Mouse (Mus musculus): Measurements from ENCODE around the gene Oog1. TPM values are rescaled to one million over a fixed set of nuclear protein-coding genes. Genes with fewer than 3 reads are reported as not detected.

The Oog1 gene
- polyA plus RNA-seq (2014; fragmentation: Illumina TruSeq; extraction: RNeasy Lipid Tissue Mini Kit (QIAGEN cat#74804); ENCODE audit: low read depth, low replicate concordance) = not detected

DNA sequence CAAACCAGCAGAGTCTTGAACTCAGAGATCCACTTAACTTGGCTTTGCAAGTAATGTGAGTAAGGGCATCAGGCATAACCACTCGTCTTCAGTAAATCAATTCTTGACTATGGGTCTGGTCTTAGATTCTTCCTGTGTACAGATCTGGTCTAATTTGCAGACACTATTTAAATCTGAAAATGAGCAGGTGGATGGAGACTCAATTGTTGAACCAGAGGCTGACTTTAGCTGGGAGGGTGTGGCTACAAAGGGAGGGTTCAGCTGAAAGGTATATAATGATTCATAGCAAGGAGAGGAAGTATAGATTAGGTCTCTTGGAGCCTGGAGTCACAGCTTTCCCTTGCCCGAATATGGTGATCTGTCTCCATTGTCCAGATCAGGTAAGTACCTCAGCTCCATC, at the start of gene Oog1:
TSS of gene Oog1 (plus strand) at position 301 of the 400 bp plus-strand sequence.

DNA sequence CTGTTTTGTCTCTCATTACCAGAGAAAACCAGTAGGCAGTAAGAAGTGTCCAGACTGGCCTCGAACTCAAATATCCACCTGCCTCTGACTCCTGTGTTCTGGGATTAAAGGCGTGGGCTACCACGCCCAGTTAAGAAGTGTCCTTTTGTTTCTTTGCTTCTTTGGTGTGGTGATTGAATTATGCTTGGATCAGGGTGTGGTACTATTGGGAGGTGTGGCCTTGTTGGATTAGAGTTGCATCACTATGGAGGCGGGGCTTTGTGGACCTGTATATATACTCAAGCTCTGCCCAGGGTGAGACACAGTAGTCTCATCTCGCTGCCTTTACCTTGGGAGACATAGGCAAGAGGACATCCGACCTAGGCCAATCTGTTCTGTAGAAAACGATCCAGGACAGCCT, 16.1 kb downstream of the Oog1 start, which contains the start of gene Gm4027:
TSS of gene Gm4027 (plus strand) at position 301 of the 400 bp plus-strand sequence.

DNA sequence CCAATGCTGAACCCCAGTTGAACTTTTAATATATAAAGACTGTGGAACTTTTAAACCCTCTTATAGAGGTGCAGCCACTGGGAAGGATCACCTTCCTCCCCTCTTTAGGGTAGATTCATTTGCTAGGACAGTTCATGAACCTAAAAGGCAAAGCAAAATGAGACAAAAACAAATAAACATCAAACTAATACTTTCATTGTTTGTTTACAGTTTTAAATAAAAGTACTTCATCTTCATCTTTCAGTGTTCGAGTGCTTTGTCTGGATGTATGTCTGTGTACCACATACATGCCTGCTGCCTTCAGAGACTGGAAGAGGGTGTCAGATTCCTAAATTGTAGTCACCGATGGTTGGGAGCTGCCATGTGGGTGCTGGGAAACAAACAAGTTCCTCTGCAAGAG, 42.0 kb downstream of the Oog1 start, which contains the start of gene Gm16381:
TSS of gene Gm16381 (minus strand) at position 101 of the 400 bp plus-strand sequence.

Other genes with a start within 250 kb of the Oog1 start
- gene Sptlc2, start 214.3 kb upstream of the Oog1 start, polyA plus RNA-seq (2014; fragmentation: Illumina TruSeq; extraction: RNeasy Lipid Tissue Mini Kit (QIAGEN cat#74804); ENCODE audit: low read depth, low replicate concordance) = 31.9 TPM
- gene Slirp, start 158.8 kb upstream of the Oog1 start, polyA plus RNA-seq (2014; fragmentation: Illumina TruSeq; extraction: RNeasy Lipid Tissue Mini Kit (QIAGEN cat#74804); ENCODE audit: low read depth, low replicate concordance) = 74.0 TPM
- 6.9 TPM for gene Alkbh1, start 158.7 kb upstream of the Oog1 start, polyA plus RNA-seq (2014; fragmentation: Illumina TruSeq; extraction: RNeasy Lipid Tissue Mini Kit (QIAGEN cat#74804); ENCODE audit: low read depth, low replicate concordance)
- gene Snw1, start 130.4 kb upstream of the Oog1 start, polyA plus RNA-seq (2014; fragmentation: Illumina TruSeq; extraction: RNeasy Lipid Tissue Mini Kit (QIAGEN cat#74804); ENCODE audit: low read depth, low replicate concordance) = 35.2 TPM
- gene Gm5788, start 108.0 kb upstream of the Oog1 start, polyA plus RNA-seq (2014; fragmentation: Illumina TruSeq; extraction: RNeasy Lipid Tissue Mini Kit (QIAGEN cat#74804); ENCODE audit: low read depth, low replicate concordance) = not detected
- gene Gm8300, start 88.4 kb upstream of the Oog1 start, polyA plus RNA-seq (2014; fragmentation: Illumina TruSeq; extraction: RNeasy Lipid Tissue Mini Kit (QIAGEN cat#74804); ENCODE audit: low read depth, low replicate concordance) = not detected
- gene Gm4027, start 16.2 kb downstream of the Oog1 start, polyA plus RNA-seq (2014; fragmentation: Illumina TruSeq; extraction: RNeasy Lipid Tissue Mini Kit (QIAGEN cat#74804); ENCODE audit: low read depth, low replicate concordance) = not detected
- gene Gm16381, start 41.9 kb downstream of the Oog1 start, polyA plus RNA-seq (2014; fragmentation: Illumina TruSeq; extraction: RNeasy Lipid Tissue Mini Kit (QIAGEN cat#74804); ENCODE audit: low read depth, low replicate concordance) = not detected
- not detected for gene Gm21319, start 173.1 kb downstream of the Oog1 start, polyA plus RNA-seq (2014; fragmentation: Illumina TruSeq; extraction: RNeasy Lipid Tissue Mini Kit (QIAGEN cat#74804); ENCODE audit: low read depth, low replicate concordance)
- not detected for gene Gm21936, start 192.8 kb downstream of the Oog1 start, polyA plus RNA-seq (2014; fragmentation: Illumina TruSeq; extraction: RNeasy Lipid Tissue Mini Kit (QIAGEN cat#74804); ENCODE audit: low read depth, low replicate concordance)
- not detected for gene BB287469, start 213.9 kb downstream of the Oog1 start, polyA plus RNA-seq (2014; fragmentation: Illumina TruSeq; extraction: RNeasy Lipid Tissue Mini Kit (QIAGEN cat#74804); ENCODE audit: low read depth, low replicate concordance)
- not detected for gene Gm2001, start 239.7 kb downstream of the Oog1 start, polyA plus RNA-seq (2014; fragmentation: Illumina TruSeq; extraction: RNeasy Lipid Tissue Mini Kit (QIAGEN cat#74804); ENCODE audit: low read depth, low replicate concordance)

All from liver, adult 10 weeks (tissue).